In the genomic region with DNA sequence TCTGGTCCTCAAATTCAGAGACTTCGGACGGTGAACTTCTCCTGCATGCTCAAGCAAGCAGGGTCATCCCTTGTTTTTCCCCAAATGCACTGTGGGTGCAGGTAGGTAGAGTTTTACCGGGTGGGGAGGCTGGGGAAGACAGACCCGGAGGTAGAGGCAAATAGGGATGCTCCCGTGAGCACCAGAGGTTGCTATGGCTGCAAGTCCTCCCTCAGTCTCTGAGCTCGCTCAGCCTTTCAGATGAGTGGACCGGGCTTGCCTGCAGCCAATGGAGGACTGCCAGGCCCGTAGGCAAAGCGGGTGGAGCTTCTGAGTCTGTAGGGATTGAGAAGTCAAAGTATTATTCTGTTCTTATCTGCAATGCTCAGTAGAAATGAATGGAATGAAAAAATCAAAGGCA, we compare ENCODE assay signal across 17 mouse cellular contexts. TPM values are rescaled to one million over a fixed set of nuclear protein-coding genes. Genes with fewer than 3 reads are reported as not detected.
DNase-seq lines count a peak whose midpoint lies in the region; ATAC-seq and TF ChIP-seq lines count a peak whose summit lies in the region.
"Not testable (repeated sequence)": the region's sequence is repeated elsewhere in the genome, so short reads cannot be mapped to it uniquely, and the experiment has no call there.
"Had no signal": no experiment of that assay in that cellular context is flagged by ENCODE, and none has a peak within 500 bp of the region (broad histone marks: within the 10 kb centered on the region; RNA-seq: fewer than 3 reads in every experiment).

No protein-coding gene starts in this region.

- not testable (repeated sequence) for H3K36me3 ChIP-seq in embryonic facial prominence, embryonic 10.5 days (replicated peaks); hindbrain, embryonic 14.5 days (replicated peaks; ENCODE audit: control insufficient read depth, insufficient read depth); stomach, postnatal 0 days (ENCODE audit: control insufficient read depth, insufficient read depth, low read length)

- TF ChIP-seq EP300 in stomach, postnatal 0 days (optimal IDR thresholded peaks at IDR 0.05) = not testable (repeated sequence)

- 89% methylated on average over 9 of the region's 9 CpGs for WGBS in embryonic facial prominence, embryonic 10.5 days
- whole genome bisulfite sequencing in hindbrain, embryonic 14.5 days = 92% methylated on average over 9 of the region's 9 CpGs
- 86% methylated on average over 9 of the region's 9 CpGs for WGBS in stomach, postnatal 0 days

- peak; percentile 4 for DNase-seq in embryonic facial prominence, embryonic 10.5 days (ENCODE audit: low spot score)
- DNase-seq in heart, adult 11 months = peak; percentile 55
- peak; percentile 2 for DNase-seq in hindbrain, embryonic 14.5 days (ENCODE audit: low spot score)
- peak; percentile 2 for DNase-seq in liver
- DNase-seq in neural tube, embryonic 10.5 days (ENCODE audit: extremely low spot score, low spot score) = peak; percentile 10
- DNase-seq in stomach, postnatal 0 days (ENCODE audit: low spot score) = peak; percentile 12

- not testable (repeated sequence) for H3K27me3 ChIP-seq in embryonic facial prominence, embryonic 10.5 days (replicated peaks; ENCODE audit: low read depth, poor library complexity, severe bottlenecking); hindbrain, embryonic 14.5 days (ENCODE audit: control insufficient read depth, insufficient read depth, low read length); stomach, postnatal 0 days (ENCODE audit: control insufficient read depth, insufficient read depth, low read length)

- ATAC-seq in hindbrain, embryonic 14.5 days (ENCODE audit: low FRiP score) = not testable (repeated sequence)
- 0 out of 2 replicates have a peak, but pooled peaks have one; percentile 22 for ATAC-seq in stomach, postnatal 0 days (ENCODE audit: low FRiP score, low TSS enrichment)

- H3K9me3 ChIP-seq in embryonic facial prominence, embryonic 10.5 days = peaks cover 39% of the 10 kb centered on the region
- peaks cover 13% of the 10 kb centered on the region; the same call in 1 of the 2 replicates for H3K9me3 ChIP-seq in hindbrain, embryonic 14.5 days (ENCODE audit: control insufficient read depth, low read length)
- H3K9me3 ChIP-seq in stomach, postnatal 0 days (ENCODE audit: control insufficient read depth, low read length) = not testable (repeated sequence)

- H3K4me1 ChIP-seq in embryonic facial prominence, embryonic 10.5 days; hindbrain, embryonic 14.5 days (replicated peaks; ENCODE audit: control insufficient read depth, insufficient read depth, low read length); stomach, postnatal 0 days (replicated peaks; ENCODE audit: control insufficient read depth, insufficient read depth): not testable (repeated sequence)

- not testable (repeated sequence) for H3K27ac ChIP-seq in embryonic facial prominence, embryonic 10.5 days (replicated peaks); hindbrain, embryonic 14.5 days; stomach, postnatal 0 days (replicated peaks)

- H3K4me3 ChIP-seq in embryonic facial prominence, embryonic 10.5 days; hindbrain, embryonic 14.5 days (replicated peaks; ENCODE audit: low read length); stomach, postnatal 0 days (ENCODE audit: low read depth, low read length): not testable (repeated sequence)

- TF ChIP-seq CTCF in stomach, postnatal 0 days (IDR thresholded peaks at IDR 0.05; ENCODE audit: low read depth) = not testable (repeated sequence)

- not testable (repeated sequence) for H3K9ac ChIP-seq in hindbrain, embryonic 14.5 days; stomach, postnatal 0 days (ENCODE audit: low read length)

- H3K4me2 ChIP-seq in hindbrain, embryonic 14.5 days (replicated peaks); stomach, postnatal 0 days (replicated peaks; ENCODE audit: low read depth): not testable (repeated sequence)

RNA-seq across cellular contexts. Expression of a gene that starts 9.8 kb away (rescaled TPM):
- polyA plus RNA-seq in embryonic facial prominence, embryonic 10.5 days (2016; fragmentation: Nextera tagmentation; extraction: Ambion mirVana) = not detected in 2 replicates
- polyA plus RNA-seq in hindbrain, embryonic 14.5 days (2014; fragmentation: Nextera tagmentation; extraction: Ambion mirVana) = 0.16 TPM in 1 of 2 replicates, not detected in the other
- polyA plus RNA-seq in stomach, postnatal 0 days (2015; fragmentation: Nextera tagmentation; extraction: Ambion mirVana) = not detected in 2 replicates
- polyA plus RNA-seq: activated CD4-positive, CD25-positive, alpha-beta regulatory T cell, adult 4 months; CD4-positive, CD25-positive, alpha-beta regulatory T cell, adult 4 months; cerebellum, adult 2 months; embryonic facial prominence, embryonic 11.5 days; embryonic facial prominence, embryonic 13.5 days; embryonic facial prominence, embryonic 15.5 days; erythroblast, embryonic 14.5 days; forebrain, embryonic 10.5 days; forebrain, embryonic 15.5 days; forebrain, postnatal 0 days; G1E had no signal

Comparison
In these comparisons a context has a peak if more than half of its experiments do, and no peak if none do; other contexts are left out.
1. DNase-seq: peak in every context shown above with its lines; median percentile 55 in heart, adult 11 months; 12 in stomach, postnatal 0 days; 10 in neural tube, embryonic 10.5 days; 4 in embryonic facial prominence, embryonic 10.5 days; 2 in hindbrain, embryonic 14.5 days; 2 in liver.